Mouse (Mus musculus) left cerebral cortex, adult 18-20 months (tissue): ENCODE measurements at regions not wholly inside any gene's neighbourhood (a gene's known extent, or its start where the extent isn't known, plus 50 kb on each side); places are given as distances from the start of the nearest gene placed in this dataset.
"Not testable (repeated sequence)": the region's sequence is repeated elsewhere in the genome, so short reads cannot be mapped to it uniquely, and the experiment has no call there.

Experiments used
- DNase-seq, 2 experiments: peaks; one replicate each; pipeline ENCODE4 v3.0.0; 2021 to 2022; ENCODE audit warnings: low spot score in 2 of 2, mixed read lengths in 1 of 2

DNA sequence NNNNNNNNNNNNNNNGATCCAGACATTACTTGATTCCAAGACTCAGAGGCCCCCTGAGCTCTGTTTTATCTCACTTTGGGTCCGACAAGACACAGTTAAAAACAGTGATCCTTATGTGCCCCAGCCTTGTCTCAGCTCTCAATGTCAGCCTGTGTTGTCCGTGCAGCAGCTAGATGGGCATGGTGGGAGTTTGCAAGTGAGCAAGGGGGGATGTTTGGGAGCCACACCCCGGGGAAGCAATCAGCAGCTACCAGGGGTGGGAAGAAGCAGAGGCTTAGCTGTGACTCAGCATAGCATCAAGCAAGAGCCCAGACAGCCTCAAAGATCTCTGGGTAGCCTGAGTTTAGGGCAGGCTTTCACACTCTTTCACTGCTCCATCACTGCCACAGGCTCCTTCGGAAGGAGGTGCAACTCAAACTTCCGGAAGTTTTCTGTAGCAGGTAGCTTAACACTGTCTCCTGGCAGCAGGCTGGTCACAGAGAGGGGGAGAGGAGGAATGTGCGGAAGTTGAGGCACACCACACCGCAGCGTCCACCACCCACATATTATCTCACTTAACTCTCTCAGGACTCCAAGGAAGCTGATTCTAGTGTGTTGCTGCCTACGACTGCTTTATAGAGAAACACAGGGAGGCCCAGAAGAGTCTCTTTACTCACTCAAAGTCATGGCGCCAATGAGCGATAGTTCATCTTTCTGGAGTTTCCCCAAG lies 80.2 kb upstream of the Defb33 start:
- DNase-seq = peak; percentile 12 to 16

- peak in 1 of 2 experiments; percentile 16 for DNase-seq
Measured at GRCm38 (mm10) chr8:20813493-20813892, 79.0 kb upstream of the Defb33 start.

DNA sequence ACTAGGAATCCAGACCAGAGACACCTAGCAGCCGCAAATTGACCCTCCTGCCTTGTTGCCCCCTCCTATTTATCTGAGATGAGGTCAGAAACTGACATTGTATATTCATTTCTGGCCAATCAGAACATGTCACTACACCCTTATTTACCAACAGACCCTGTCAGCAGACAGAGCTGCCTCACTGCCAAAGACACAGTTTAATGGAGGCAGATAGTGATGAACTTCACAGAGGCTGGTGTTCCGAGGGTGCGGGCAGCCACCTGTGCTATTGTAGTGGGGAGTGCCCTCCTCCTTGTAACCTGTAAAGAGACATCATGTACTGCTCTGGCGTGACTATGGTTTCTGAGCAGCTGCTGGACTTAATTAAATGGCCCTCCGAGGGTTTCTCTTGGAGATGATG lies 70.0 kb upstream of the Defb33 start:
- peak; percentile 34 to 38 for DNase-seq

- peak; percentile 5 to 7 for DNase-seq
Measured at GRCm38 (mm10) chr8:20823219-20823618, 69.2 kb upstream of the Defb33 start.

DNA sequence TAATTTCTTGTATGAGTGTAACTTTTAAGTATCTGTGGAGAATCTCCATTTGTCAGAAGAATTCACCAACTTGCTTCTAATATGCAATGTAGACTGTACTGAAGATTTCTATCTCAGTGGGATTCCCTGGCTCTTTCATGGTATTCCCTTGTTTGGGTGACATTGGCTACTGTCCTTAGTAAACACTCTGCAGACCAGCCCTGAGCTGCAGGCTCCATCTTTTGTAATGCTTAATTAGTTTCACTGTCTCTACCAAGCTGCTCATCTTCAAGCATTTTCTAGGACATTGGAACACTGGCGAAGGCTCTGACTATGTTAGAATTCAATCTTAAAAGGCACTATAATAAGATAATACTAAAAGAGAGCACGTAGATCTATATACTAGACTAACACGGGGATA lies 53.0 kb upstream of the Defb33 start:
- DNase-seq = not testable (repeated sequence)
